Mouse (Mus musculus): ENCODE measurements around the gene Gins3. TPM values are rescaled to one million over a fixed set of nuclear protein-coding genes. Genes with fewer than 3 reads are reported as not detected.
"Not testable (repeated sequence)": the region's sequence is repeated elsewhere in the genome, so short reads cannot be mapped to it uniquely, and the experiment has no call there.

Gene Gins3
- 1 to 10 TPM; 7.6 to 9.6 TPM for polyA plus RNA-seq (2017; shearing (Covaris generic))

- ATAC-seq, result peak; percentile 96
These were observed at the start of gene Gins3 for GRCm38 (mm10) chr8:95633262-95634062. Gene Gins3, plus strand, starts transcription at chr8:95633453.

- ATAC-seq, result no peak
These were observed 45.9 kb upstream of the Gins3 start for GRCm38 (mm10) chr8:95587339-95587738.

- no peak for ATAC-seq
These were observed 44.0 kb upstream of the Gins3 start for GRCm38 (mm10) chr8:95589282-95589681.

GRCm38 (mm10) chr8:95590539-95590938 is 42.7 kb upstream of the Gins3 start:
- ATAC-seq, result no peak

GRCm38 (mm10) chr8:95592131-95592780 is 41.0 kb upstream of the Gins3 start:
- no peak for ATAC-seq

GRCm38 (mm10) chr8:95593439-95594393 is 39.5 kb upstream of the Gins3 start:
- ATAC-seq, result no peak

GRCm38 (mm10) chr8:95595131-95595530 is 38.1 kb upstream of the Gins3 start:
- ATAC-seq, result no peak

GRCm38 (mm10) chr8:95596841-95597241 is 36.4 kb upstream of the Gins3 start:
- no peak for ATAC-seq

GRCm38 (mm10) chr8:95599861-95600260 is 33.4 kb upstream of the Gins3 start:
- ATAC-seq, result no peak

- no peak for ATAC-seq
These were observed 31.9 kb upstream of the Gins3 start for GRCm38 (mm10) chr8:95601306-95601705.

GRCm38 (mm10) chr8:95602168-95602567 is 31.1 kb upstream of the Gins3 start:
- no peak for ATAC-seq

- ATAC-seq, result not testable (repeated sequence)
These were observed 26.7 kb upstream of the Gins3 start for GRCm38 (mm10) chr8:95606509-95606908.

GRCm38 (mm10) chr8:95607210-95607609 is 26.0 kb upstream of the Gins3 start:
- no peak for ATAC-seq

- ATAC-seq, result no peak
These were observed 23.8 kb upstream of the Gins3 start for GRCm38 (mm10) chr8:95609406-95609805.

- ATAC-seq, result no peak
These were observed 22.5 kb upstream of the Gins3 start for GRCm38 (mm10) chr8:95610749-95611148.

- no peak for ATAC-seq
These were observed 21.5 kb upstream of the Gins3 start for GRCm38 (mm10) chr8:95611769-95612168.

- ATAC-seq, result no peak
These were observed 16.9 kb upstream of the Gins3 start for GRCm38 (mm10) chr8:95616383-95616782.

GRCm38 (mm10) chr8:95620046-95620445 is 13.2 kb upstream of the Gins3 start:
- ATAC-seq, result no peak

GRCm38 (mm10) chr8:95624833-95625232 is 8.4 kb upstream of the Gins3 start:
- no peak for ATAC-seq

GRCm38 (mm10) chr8:95632840-95633239 is 413 bp upstream of the Gins3 start:
- no peak for ATAC-seq

GRCm38 (mm10) chr8:95634063-95634340 is 749 bp downstream of the Gins3 start:
- no peak for ATAC-seq

GRCm38 (mm10) chr8:95644942-95645341 is 11.7 kb downstream of the Gins3 start:
- no peak for ATAC-seq

GRCm38 (mm10) chr8:95648251-95648650 is 15.0 kb downstream of the Gins3 start:
- no peak for ATAC-seq
